Mouse (Mus musculus) bone marrow, adult 2 months (tissue): ENCODE measurements around the gene 1700016H13Rik.

Source experiments
- CTCF ChIP-seq: fragments of 200-500 bp; IDR thresholded peaks from 2 replicates; pipeline ENCODE4 v1.5.1; 2011; ENCODE audit warnings: low read length, control low read depth; ENCODE audit not compliant: control insufficient read depth, insufficient read depth
- POLR2A ChIP-seq: fragments of 200-500 bp; IDR thresholded peaks from 2 replicates; pipeline ENCODE4 v1.6.1; 2011; ENCODE audit warnings: low read depth, mild to moderate bottlenecking, control low read depth, low read length, borderline replicate concordance; ENCODE audit not compliant: control insufficient read depth

- no peak for TF ChIP-seq CTCF
- TF ChIP-seq POLR2A: no peak
Measured at GRCm38 (mm10) chr5:103628499-103628898, 27.3 kb downstream of the 1700016H13Rik start.
